Mouse (Mus musculus) liver, adult (tissue): ENCODE measurements around the gene Gm43191.

Experiments
- GATA4 ChIP-seq: IDR thresholded peaks from 2 replicates; pipeline ENCODE4 v1.6.1; 2014; ENCODE audit warnings: mild to moderate bottlenecking, low read length; ENCODE audit not compliant: insufficient replicate concordance

The Gm43191 gene

DNA sequence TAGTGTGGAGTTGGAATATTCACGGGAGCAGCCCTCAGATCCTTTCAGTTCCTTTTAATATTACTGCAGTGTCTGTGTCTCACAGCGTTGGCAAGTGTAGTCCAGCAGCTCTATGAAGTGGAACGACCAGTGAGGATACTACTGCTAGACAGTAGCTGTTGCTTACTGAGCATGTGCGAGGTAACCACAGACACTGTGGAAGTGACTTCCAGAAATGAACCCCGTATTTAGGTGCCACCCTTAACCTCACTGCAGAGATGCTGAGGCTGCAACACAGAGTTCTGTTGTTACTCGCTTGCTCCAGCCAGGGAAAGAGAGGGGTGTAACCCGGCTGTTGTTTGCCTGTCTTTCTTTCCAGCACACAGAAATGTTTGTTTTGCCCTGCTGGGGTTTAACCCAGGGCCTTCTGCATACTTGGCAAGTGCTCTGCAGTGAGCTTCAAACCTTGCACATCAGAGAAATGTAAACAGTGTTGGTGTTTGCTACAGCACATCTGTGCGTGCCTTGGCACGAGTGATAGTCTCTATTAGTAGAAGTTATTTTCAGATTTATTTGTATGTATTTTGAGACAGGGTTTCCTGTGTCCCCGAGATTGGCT lies 66.7 kb downstream of the Gm43191 start, which contains the start of gene Trmt13:
Gene Trmt13, minus strand, starts transcription at position 293 of the 598 bp plus-strand sequence.
- TF ChIP-seq GATA4, result no peak

DNA sequence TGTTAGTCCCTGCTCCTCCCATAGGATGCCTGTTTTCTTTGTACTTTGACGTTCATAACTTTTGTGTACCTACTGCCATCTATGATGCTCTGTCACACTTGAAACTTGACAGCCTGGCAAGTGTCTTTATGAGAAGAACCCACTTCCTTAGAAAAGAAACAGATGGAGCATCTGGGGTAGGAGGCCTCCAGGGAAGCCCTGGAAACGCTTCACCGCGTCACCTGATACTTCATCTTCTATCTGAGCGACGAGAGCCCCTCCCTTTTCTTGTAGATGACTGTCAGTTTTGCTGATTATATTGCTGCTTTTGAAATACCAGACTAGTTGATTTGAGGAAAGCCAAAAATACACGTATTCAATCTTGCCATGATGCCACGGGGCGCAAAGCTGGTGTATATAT lies 76.5 kb downstream of the Gm43191 start:
- no peak for TF ChIP-seq GATA4

DNA sequence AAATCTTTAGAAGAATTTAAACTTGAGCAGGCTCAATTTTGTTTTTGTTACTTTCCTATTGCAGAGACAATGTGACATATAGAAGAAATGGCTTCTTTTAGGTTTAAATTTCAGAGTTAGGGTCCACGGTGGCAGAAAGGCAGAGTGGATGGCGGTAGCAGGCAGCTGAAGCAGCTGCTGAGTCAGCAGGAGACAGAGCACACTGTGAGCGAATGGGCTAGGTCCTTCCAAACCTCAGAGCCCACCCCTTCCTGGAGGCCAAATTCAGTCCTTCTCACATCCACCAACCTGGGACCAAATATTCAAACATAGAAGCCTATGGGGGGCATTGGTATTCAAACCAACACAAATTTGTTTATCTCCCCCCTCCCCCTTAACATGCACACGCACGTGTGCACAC lies 79.3 kb downstream of the Gm43191 start:
- TF ChIP-seq GATA4, result no peak

DNA sequence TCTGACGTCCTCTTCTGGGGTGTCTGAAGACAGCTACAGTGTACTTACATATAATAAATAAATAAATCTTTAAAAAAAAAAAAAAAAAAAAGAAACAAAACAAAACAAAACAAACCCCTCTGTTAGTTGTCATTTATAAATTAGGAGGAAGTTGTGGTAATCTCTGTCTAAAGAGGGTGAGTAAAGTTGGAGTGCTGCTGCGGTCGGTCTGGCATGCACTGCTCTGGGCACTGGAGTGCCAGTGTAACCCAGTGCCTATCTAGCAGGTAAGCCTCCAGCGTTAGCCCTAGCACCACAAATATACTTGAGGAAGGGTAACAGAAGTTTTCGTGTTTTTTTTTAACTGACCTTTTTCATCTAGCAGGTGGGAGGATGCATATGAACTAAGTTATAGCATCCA lies 80.1 kb downstream of the Gm43191 start:
- no peak for TF ChIP-seq GATA4

DNA sequence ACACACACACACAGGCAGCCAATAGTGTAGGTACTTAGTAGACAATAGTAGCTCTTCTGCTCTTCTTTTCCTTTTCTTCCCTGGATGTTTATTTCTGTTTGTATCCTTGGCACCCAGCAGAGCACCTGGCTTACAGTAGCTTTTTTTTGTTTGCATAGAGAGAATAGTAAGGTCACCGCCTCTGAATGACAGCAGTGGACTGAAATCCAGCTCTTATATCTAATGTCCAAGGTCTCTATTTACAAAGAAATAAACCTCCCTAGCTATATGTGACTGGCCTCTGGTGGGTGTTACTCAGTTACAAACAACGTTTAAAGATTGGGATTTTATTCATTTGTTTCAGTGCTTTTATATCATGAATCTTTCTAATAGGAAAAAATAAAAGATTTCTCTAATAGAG lies 81.4 kb downstream of the Gm43191 start:
- no peak for TF ChIP-seq GATA4

DNA sequence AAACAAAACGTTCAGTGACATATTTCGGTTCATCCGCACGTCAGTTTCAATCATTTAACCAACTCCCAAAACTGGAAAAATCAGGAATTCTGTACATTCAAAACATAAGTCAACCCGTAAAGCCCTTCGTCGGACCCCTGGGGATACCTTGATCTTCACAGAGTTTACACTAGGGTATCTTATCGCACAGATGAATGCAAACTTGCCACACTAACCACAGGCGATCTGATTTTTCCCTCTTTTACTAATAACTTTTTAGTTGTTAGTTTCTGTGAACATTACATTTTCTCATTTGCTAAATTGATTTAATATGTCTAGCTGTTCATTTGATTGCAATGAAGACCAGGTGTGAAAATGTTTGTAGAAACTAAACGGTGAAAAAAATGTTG lies 85.5 kb downstream of the Gm43191 start:
- no peak for TF ChIP-seq GATA4

DNA sequence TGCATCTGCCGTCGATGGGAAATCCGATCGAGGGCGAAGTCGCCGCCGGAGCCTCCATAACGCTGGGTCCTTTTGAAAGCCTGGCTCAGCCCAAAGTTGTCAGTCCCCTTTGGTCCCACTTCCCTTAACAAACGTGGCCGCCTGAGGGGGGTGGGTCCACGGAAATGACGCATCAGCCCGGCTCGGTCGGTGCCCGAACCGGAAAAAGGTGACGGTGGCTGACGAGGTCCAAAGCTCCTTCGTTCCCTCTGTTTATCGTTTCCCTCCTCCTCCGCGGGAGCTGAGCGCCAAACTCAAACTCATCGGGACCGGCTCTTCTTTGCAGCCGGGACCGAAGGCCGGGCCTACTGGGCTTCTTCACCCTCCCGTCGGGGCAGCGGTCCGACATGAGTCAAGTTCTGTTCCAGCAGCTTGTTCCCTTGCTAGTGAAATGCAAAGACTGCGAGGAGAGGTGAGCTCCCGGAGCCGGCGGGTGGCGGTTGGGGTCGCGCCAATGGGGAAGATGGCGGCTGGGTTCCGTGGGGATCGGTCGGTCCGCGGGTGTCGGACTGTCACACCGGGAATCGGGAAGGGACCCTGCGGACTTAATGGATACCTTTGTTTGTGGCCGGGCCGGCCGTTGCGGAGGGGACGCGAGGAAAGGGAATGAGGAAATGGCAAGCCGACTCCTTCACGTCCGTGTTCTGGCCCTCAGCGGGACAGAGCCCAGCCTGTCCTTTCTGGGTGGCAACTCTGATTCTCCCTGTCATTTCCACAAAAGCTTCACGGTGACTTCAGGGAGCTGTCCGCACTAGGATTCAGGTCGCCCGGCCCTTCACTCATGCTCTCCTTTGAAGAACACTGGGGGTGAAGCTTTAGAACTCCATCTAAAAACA lies 86.1 kb downstream of the Gm43191 start, which contains the start of gene Sass6:
Gene Sass6, plus strand, starts transcription at position 255 of the 875 bp plus-strand sequence.
- TF ChIP-seq GATA4, result peak; percentile 45; the same call in 1 of the 2 replicates

DNA sequence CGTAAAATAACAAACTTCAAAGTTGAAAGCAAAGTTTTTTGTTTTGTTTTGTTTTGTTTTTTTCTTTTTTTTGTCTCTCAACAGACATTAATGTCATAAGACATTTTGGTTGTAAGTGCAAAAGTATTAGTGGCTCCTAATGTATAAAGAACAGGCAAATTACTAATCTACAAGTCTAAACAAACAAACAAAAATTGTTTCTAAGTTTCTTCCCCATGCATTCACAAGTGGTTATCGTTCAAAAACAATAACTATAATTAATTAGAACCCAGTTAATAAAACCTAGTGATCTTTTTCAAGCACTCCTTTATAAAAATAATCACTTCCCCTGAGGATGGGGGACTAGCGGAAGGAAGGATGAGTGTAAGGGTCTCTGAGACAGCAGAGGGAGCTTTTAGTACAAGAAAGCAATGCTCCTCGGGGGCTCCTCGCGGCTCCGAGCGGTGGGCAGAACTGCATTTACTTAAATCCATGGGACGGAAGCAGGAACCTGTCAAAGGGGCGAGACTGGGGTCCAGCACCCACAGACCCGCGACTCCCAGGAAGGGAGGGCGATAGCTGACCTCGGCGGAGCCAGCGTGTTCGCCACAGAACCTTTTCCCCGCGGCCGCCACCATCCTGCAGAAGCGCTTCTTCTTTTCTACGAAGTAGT lies 86.9 kb downstream of the Gm43191 start:
- TF ChIP-seq GATA4, result no peak
